ENCODE assay signal across 9 mouse cellular contexts in the genomic region with DNA sequence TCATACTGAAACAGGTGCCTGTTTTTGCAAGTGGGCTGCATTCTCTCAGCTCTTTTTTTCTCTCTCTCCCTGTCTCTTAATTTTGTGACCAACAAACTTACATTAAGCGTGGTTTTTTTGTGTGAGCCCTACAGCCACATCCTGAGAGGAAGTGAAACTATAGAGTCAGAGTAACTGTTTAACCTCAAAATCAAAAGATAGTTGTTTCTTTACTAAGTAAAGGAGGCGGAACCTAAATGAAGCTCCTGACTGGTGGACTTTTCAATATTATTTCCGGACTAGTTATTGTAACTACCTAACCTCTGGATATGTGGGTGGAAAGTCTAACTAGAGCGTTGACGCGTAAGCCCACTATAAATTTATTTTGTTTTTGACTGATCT. TPM values are rescaled to one million over a fixed set of nuclear protein-coding genes. Genes with fewer than 3 reads are reported as not detected.
DNase-seq lines count a peak whose midpoint lies in the region; ATAC-seq and TF ChIP-seq lines count a peak whose summit lies in the region.
"Had no signal": no experiment of that assay in that cellular context is flagged by ENCODE, and none has a peak within 500 bp of the region (broad histone marks: within the 10 kb centered on the region; RNA-seq: fewer than 3 reads in every experiment).

No protein-coding gene starts in this region.

- no peaks in the 10 kb centered on the region for H3K9me3 ChIP-seq in heart, embryonic 16.5 days (replicated peaks; ENCODE audit: control insufficient read depth, low read length)
- H3K9me3 ChIP-seq in hindbrain, embryonic 16.5 days (ENCODE audit: control insufficient read depth, low read length), result no peaks in the 10 kb centered on the region
- no peaks in the 10 kb centered on the region for H3K9me3 ChIP-seq in midbrain, embryonic 15.5 days
- H3K9me3 ChIP-seq: stomach, embryonic 15.5 days had no signal

- no peak for ATAC-seq in heart, embryonic 16.5 days (replicated peaks; ENCODE audit: extremely low read depth, insufficient read depth, low FRiP score)
- ATAC-seq in hindbrain, embryonic 16.5 days, result no peak
- ATAC-seq in midbrain, embryonic 15.5 days (replicated peaks), result no peak

- H3K4me1 ChIP-seq in heart, embryonic 16.5 days (ENCODE audit: control insufficient read depth, insufficient read depth, low read length), result peaks cover 5% of the 10 kb centered on the region
- H3K4me1 ChIP-seq in heart, adult 2 months (ENCODE audit: control insufficient read depth, insufficient read depth, low read length), result no peaks in the 10 kb centered on the region
- H3K4me1 ChIP-seq in hindbrain, embryonic 16.5 days (ENCODE audit: control insufficient read depth, insufficient read depth, low read depth, low read length), result peaks cover 23% of the 10 kb centered on the region
- H3K4me1 ChIP-seq in midbrain, embryonic 15.5 days, result peaks cover 64% of the 10 kb centered on the region

- peak overlapping the region; percentile 43 for H3K4me2 ChIP-seq in heart, embryonic 16.5 days (ENCODE audit: low read depth, low read length)
- peak overlapping the region; percentile 83 for H3K4me2 ChIP-seq in hindbrain, embryonic 16.5 days (ENCODE audit: low read length)
- H3K4me2 ChIP-seq in midbrain, embryonic 15.5 days, result peak overlapping the region; percentile 65

- peak overlapping the region; percentile 49; the same call in 1 of the 2 replicates for H3K27ac ChIP-seq in heart, embryonic 16.5 days (ENCODE audit: low read length)
- H3K27ac ChIP-seq in heart, adult 2 months, result no peak overlapping the region
- H3K27ac ChIP-seq in hindbrain, embryonic 16.5 days (ENCODE audit: low read depth, low read length), result no peak overlapping the region
- peak overlapping the region; percentile 55 for H3K27ac ChIP-seq in midbrain, embryonic 15.5 days
- H3K27ac ChIP-seq: stomach, embryonic 15.5 days had no signal

- H3K9ac ChIP-seq in heart, embryonic 16.5 days (ENCODE audit: low read length), result no peak overlapping the region
- H3K9ac ChIP-seq in heart, adult 2 months (ENCODE audit: low read depth, low read length), result no peak overlapping the region
- H3K9ac ChIP-seq in hindbrain, embryonic 16.5 days (ENCODE audit: low read depth, low read length), result no peak overlapping the region
- H3K9ac ChIP-seq in midbrain, embryonic 15.5 days, result 0 out of 2 replicates have a peak overlapping the region, but pooled peaks have one; percentile 11
- H3K9ac ChIP-seq: stomach, embryonic 15.5 days had no signal

- no peak for DNase-seq in heart, adult 2 months
- DNase-seq in T-cell, adult 2 months (ENCODE audit: low spot score), result peak; percentile 59
- no peak for DNase-seq in cerebellum, adult 8-10 months
- DNase-seq in ovary, postnatal 10 days (ENCODE audit: low spot score), result no peak
- no peak for DNase-seq in frontal cortex, adult 2 months (ENCODE audit: extremely low spot score in 1 of 2, low spot score in 1 of 2)

- H3K36me3 ChIP-seq in heart, embryonic 16.5 days (ENCODE audit: control insufficient read depth, insufficient read depth), result no peaks in the 10 kb centered on the region
- H3K36me3 ChIP-seq in heart, adult 2 months (ENCODE audit: control insufficient read depth, insufficient read depth, low read length), result no peaks in the 10 kb centered on the region
- H3K36me3 ChIP-seq in hindbrain, embryonic 16.5 days (ENCODE audit: control insufficient read depth, insufficient read depth, low read length), result peaks cover 2% of the 10 kb centered on the region; the same call in 1 of the 2 replicates
- no peaks in the 10 kb centered on the region for H3K36me3 ChIP-seq in midbrain, embryonic 15.5 days (replicated peaks)
- H3K36me3 ChIP-seq: stomach, embryonic 15.5 days had no signal

- TF ChIP-seq POLR2A in heart, adult 2 months (IDR thresholded peaks at IDR 0.05; ENCODE audit: insufficient read depth, low read depth, low read length), result no peak

- H3K79me2 ChIP-seq in heart, adult 2 months (replicated peaks; ENCODE audit: control insufficient read depth, insufficient read depth, low read length), result no peaks in the 10 kb centered on the region

- H3K27me3 ChIP-seq in heart, embryonic 16.5 days (ENCODE audit: control insufficient read depth, insufficient read depth, low read length), result peaks cover 17% of the 10 kb centered on the region
- H3K27me3 ChIP-seq in heart, adult 2 months (ENCODE audit: control insufficient read depth, insufficient read depth, low read length), result peaks cover 15% of the 10 kb centered on the region
- no peaks in the 10 kb centered on the region for H3K27me3 ChIP-seq in hindbrain, embryonic 16.5 days (replicated peaks; ENCODE audit: control insufficient read depth, insufficient read depth, low read length)
- no peaks in the 10 kb centered on the region for H3K27me3 ChIP-seq in midbrain, embryonic 15.5 days (replicated peaks)

- H3K4me3 ChIP-seq in heart, embryonic 16.5 days (ENCODE audit: low read length), result peak overlapping the region; percentile 79
- H3K4me3 ChIP-seq in heart, adult 2 months, result no peak overlapping the region
- peak overlapping the region; percentile 86 for H3K4me3 ChIP-seq in hindbrain, embryonic 16.5 days (ENCODE audit: low read length)
- peak overlapping the region; percentile 70 for H3K4me3 ChIP-seq in midbrain, embryonic 15.5 days
- H3K4me3 ChIP-seq: stomach, embryonic 15.5 days had no signal

- TF ChIP-seq EP300 in heart, adult 2 months (IDR thresholded peaks at IDR 0.05; ENCODE audit: insufficient read depth, low read depth, low read length), result no peak

- TF ChIP-seq CTCF in heart, adult 2 months (IDR thresholded peaks at IDR 0.05), result no peak

- WGBS in heart, embryonic 16.5 days, result 77% methylated on average over 6 of the region's 6 CpGs
- 57% methylated on average over 6 of the region's 6 CpGs for WGBS in heart, adult 2 months
- WGBS in hindbrain, embryonic 16.5 days, result 81% methylated on average over 6 of the region's 6 CpGs
- WGBS in midbrain, embryonic 15.5 days, result 86% methylated on average over 6 of the region's 6 CpGs

- intact Hi-C loops in heart, adult 2 months (cut with DNase I), result no loop called here

RNA-seq across cellular contexts. Expression of a gene that starts 2.2 kb away (rescaled TPM):
- polyA plus RNA-seq in heart, embryonic 16.5 days (2015; fragmentation: Nextera tagmentation; extraction: Ambion mirVana), result 1.7 and 3.0 TPM in 2 replicates
- total RNA-seq in heart, adult 2 months (2021), result under 1 TPM; 0.23 to 0.84 TPM
- polyA plus RNA-seq in heart, adult 2 months (2012; rRNA removed), result 0.32 and 1.1 TPM in 2 replicates
- polyA plus RNA-seq in hindbrain, embryonic 16.5 days (2015; fragmentation: Nextera tagmentation; extraction: Ambion mirVana), result 10.3 and 11.3 TPM in 2 replicates
- polyA plus RNA-seq in midbrain, embryonic 15.5 days (2015; fragmentation: Nextera tagmentation; extraction: Ambion mirVana), result 18.8 and 22.1 TPM in 2 replicates
- 6.3 and 7.3 TPM in 2 replicates for polyA plus RNA-seq in frontal cortex, adult 2 months (2012; rRNA removed)

Comparison
In these comparisons a context has a peak if more than half of its experiments do, and no peak if none do; other contexts are left out.
1. H3K27ac ChIP-seq: peak in heart, embryonic 16.5 days (single experiment) and midbrain, embryonic 15.5 days (single experiment); none in heart, adult 2 months (single experiment) and hindbrain, embryonic 16.5 days (single experiment).
2. Peak in every context shown above with its lines, with median percentiles within 50 percentile points of each other: H3K4me2 ChIP-seq.